Mouse (Mus musculus): Measurements from ENCODE around the gene Vpreb2. TPM values are rescaled to one million over a fixed set of nuclear protein-coding genes. Genes with fewer than 3 reads are reported as not detected.

Gene Vpreb2
- not detected in 2 replicates for polyA plus RNA-seq (2012; rRNA removed; ENCODE audit: low replicate concordance)

DNA sequence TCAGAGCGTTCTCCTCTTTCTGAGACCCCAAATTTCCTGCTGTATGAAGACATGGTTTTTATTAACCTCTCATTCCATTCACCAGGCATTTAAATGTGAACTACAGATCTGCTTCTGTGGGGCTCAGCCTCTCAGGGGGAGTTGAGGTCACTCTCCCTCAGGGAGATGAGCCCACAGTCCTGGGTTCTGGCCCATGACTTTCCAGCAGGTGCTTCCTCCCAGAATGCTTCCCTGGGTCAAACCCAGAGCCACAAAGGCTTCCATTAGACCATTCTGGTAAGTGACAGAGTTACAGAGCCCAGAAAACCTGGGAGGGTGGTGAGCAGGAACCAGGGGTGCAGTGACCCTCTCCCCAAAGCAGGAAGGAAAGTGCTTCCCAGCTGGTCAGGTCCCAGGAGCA, at the start of gene Vpreb2:
Vpreb2 (plus strand) TSS at position 301 of the 400 bp plus-strand sequence.

Other genes starting within 250 kb of the Vpreb2 start
- 78.1 and 93.2 TPM in 2 replicates for gene Med15, start 247.5 kb upstream of the Vpreb2 start, polyA plus RNA-seq (2012; rRNA removed; ENCODE audit: low replicate concordance)
- gene Klhl22, start 220.8 kb upstream of the Vpreb2 start, polyA plus RNA-seq (2012; rRNA removed; ENCODE audit: low replicate concordance) = 91.2 and 128 TPM in 2 replicates
- 26.1 and 146 TPM in 2 replicates for gene Scarf2, start 183.1 kb upstream of the Vpreb2 start, polyA plus RNA-seq (2012; rRNA removed; ENCODE audit: low replicate concordance)
- 0.06 TPM in 1 of 2 replicates, not detected in the other for gene B830017H08Rik, start 147.3 kb upstream of the Vpreb2 start, polyA plus RNA-seq (2012; rRNA removed; ENCODE audit: low replicate concordance)
- gene Car15, start 142.1 kb upstream of the Vpreb2 start, polyA plus RNA-seq (2012; rRNA removed; ENCODE audit: low replicate concordance) = 4.0 and 5.8 TPM in 2 replicates
- 0.66 and 1.6 TPM in 2 replicates for gene Gm20518, start 88.8 kb upstream of the Vpreb2 start, polyA plus RNA-seq (2012; rRNA removed; ENCODE audit: low replicate concordance)
- gene Tssk1, start 86.2 kb upstream of the Vpreb2 start, polyA plus RNA-seq (2012; rRNA removed; ENCODE audit: low replicate concordance) = 0.14 and 0.16 TPM in 2 replicates
- 101 and 165 TPM in 2 replicates for gene Dgcr2, start 81.9 kb upstream of the Vpreb2 start, polyA plus RNA-seq (2012; rRNA removed; ENCODE audit: low replicate concordance)
- not detected in 2 replicates for gene Tssk2, start 81.8 kb upstream of the Vpreb2 start, polyA plus RNA-seq (2012; rRNA removed; ENCODE audit: low replicate concordance)
- gene Ess2, start 69.1 kb upstream of the Vpreb2 start, polyA plus RNA-seq (2012; rRNA removed; ENCODE audit: low replicate concordance) = 26.6 and 29.1 TPM in 2 replicates
- not detected in 2 replicates for gene Gsc2, start 65.4 kb upstream of the Vpreb2 start, polyA plus RNA-seq (2012; rRNA removed; ENCODE audit: low replicate concordance)
- gene Slc25a1, start 52.2 kb upstream of the Vpreb2 start, polyA plus RNA-seq (2012; rRNA removed; ENCODE audit: low replicate concordance) = 860 and 1,002 TPM in 2 replicates
- 88.4 and 98.1 TPM in 2 replicates for gene Dgcr6, start 72.4 kb downstream of the Vpreb2 start, polyA plus RNA-seq (2012; rRNA removed; ENCODE audit: low replicate concordance)
- 38.0 and 55.1 TPM in 2 replicates for gene Prodh, start 109.8 kb downstream of the Vpreb2 start, polyA plus RNA-seq (2012; rRNA removed; ENCODE audit: low replicate concordance)
- 1.0 and 6.5 TPM in 2 replicates for gene Rtn4r, start 147.2 kb downstream of the Vpreb2 start, polyA plus RNA-seq (2012; rRNA removed; ENCODE audit: low replicate concordance)
- not detected in 2 replicates for gene Ccdc188, start 237.5 kb downstream of the Vpreb2 start, polyA plus RNA-seq (2012; rRNA removed; ENCODE audit: low replicate concordance)

All from subcutaneous adipose tissue, adult 2 months (tissue).